Mouse (Mus musculus) bone marrow macrophage, adult 2 months (primary cell): Measurements from ENCODE around the gene Cks1b. TPM values are rescaled to one million over a fixed set of nuclear protein-coding genes. Genes with fewer than 3 reads are reported as not detected.
A peak's percentile ranks its signal among the peaks of the same experiment; 100 is the strongest.

Experiments
- H3K27ac ChIP-seq: 2 replicates; pipeline ENCODE4 v1.5.1; 2012; ENCODE audit warnings: low read depth, low read length; ENCODE audit not compliant: insufficient read depth
- H3K4me1 ChIP-seq: 2 replicates; pipeline ENCODE4 v1.6.1; 2012; ENCODE audit warnings: low read length; ENCODE audit not compliant: control insufficient read depth, insufficient read depth
- H3K4me3 ChIP-seq: 2 replicates; pipeline ENCODE4 v1.5.1; 2012; ENCODE audit warnings: mild to moderate bottlenecking, low read length, moderate library complexity; ENCODE audit not compliant: insufficient read depth
- CTCF ChIP-seq: IDR thresholded peaks from 2 replicates; pipeline ENCODE4 v1.5.1; 2012; ENCODE audit warnings: low read depth, mild to moderate bottlenecking, low read length, moderate library complexity
- POLR2A ChIP-seq: IDR thresholded peaks from 2 replicates; pipeline ENCODE4 v1.6.1; 2012; ENCODE audit warnings: mild to moderate bottlenecking, low read depth, low read length, borderline replicate concordance
- polyA plus RNA-seq: library from polyadenylated mRNA; stranded (reverse); fragments of >200 nt; gene quantifications from 2 replicates; pipeline ENCODE4 v1.2.4, GENCODE M21; 2012; ENCODE audit not compliant: missing spikeins, insufficient read depth, insufficient read length

Gene Cks1b
- 46.6 and 55.2 TPM in 2 replicates for polyA plus RNA-seq

DNA sequence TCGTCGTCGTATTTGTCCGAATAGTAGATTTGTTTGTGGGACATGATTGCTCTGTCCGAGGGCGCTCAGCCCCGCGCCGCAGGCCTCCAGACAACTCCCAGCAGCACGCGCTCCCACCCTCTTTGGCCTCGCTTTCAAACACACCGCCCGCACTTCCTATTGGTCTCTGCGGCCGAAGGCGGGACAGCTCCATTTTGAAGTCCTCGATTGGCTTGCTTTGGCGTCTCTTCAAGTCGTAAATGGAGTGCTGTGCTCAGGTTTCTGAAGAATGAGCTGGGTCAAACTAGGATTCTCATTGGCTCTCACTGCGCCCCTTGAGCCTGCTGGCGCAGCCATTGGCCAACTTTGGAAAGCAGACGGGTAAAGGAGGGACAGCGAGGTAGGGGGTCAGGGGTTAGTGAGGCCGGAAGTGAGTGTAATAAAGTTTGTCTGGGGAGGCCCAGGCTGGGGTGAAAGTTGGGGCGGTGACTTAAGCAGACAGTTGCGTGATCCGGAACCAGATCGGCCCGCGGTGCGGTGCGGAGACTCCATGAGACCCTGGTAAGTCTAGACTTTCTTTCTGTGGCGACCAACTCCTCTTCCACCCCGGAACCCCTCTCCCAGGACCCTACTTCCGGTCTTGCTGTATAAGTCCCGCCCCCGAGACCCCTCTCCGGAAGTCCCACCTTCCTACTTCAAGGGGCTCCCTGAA lies at the start of gene Cks1b, which contains the start of gene Shc1:
Cks1b (minus strand) TSS at position 214 of the 691 bp plus-strand sequence.
Shc1 (plus strand) TSS at position 274 of the 691 bp plus-strand sequence.
- TF ChIP-seq POLR2A (no peak), CTCF (no peak)
- peaks cover 37% of the 10 kb centered on the region for H3K4me1 ChIP-seq
- peak within 1 kb of the TSS; percentile 90 for H3K4me3 ChIP-seq
- H3K27ac ChIP-seq = peak within 1 kb of the TSS; percentile 95

DNA sequence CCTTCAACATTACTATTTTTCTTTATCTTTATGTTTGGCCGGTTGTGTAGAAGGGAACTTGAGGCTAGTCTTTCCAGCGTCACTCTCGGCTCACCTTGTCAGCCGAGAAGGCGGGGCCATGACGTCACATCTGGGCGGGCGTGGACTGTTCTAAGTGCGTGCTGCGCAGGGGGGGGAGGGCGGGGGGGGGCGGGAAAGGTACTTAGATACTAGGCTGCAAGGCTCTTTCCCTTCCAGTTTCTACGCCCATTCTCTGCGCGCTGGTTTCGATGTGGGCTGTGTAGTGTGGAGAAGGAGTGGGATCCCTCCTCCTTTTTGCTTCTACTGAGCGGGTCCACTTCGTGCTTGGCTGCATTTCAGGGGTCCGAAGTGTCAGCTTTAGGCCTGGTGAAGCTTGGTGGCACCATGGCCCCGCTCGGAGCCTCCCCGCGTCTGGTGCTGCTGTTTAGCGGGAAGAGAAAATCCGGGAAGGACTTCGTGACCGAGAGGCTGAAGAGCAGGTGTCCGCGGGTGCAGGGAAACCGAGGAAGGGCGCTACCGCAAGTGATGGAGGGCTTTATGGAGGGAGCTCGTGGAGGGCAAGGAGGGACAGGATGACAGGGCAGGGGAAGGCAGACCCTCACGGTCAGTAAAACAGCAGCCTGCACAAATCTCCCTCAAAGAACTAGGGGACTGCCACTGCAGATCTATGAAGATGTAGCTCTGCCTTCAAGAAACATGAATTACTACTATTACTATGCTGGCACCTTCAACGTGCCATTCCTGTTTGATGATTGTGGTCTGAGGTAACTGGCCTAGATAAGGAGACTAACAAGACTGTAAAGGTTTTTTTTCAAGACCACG lies 41.0 kb upstream of the Cks1b start:
- Histone ChIP-seq H3K27ac (peak overlapping the region; percentile 60), H3K4me3 (peak overlapping the region; percentile 92), H3K4me1 (peaks cover 16% of the 10 kb centered on the region)
- TF ChIP-seq POLR2A (no peak), CTCF (no peak)

DNA sequence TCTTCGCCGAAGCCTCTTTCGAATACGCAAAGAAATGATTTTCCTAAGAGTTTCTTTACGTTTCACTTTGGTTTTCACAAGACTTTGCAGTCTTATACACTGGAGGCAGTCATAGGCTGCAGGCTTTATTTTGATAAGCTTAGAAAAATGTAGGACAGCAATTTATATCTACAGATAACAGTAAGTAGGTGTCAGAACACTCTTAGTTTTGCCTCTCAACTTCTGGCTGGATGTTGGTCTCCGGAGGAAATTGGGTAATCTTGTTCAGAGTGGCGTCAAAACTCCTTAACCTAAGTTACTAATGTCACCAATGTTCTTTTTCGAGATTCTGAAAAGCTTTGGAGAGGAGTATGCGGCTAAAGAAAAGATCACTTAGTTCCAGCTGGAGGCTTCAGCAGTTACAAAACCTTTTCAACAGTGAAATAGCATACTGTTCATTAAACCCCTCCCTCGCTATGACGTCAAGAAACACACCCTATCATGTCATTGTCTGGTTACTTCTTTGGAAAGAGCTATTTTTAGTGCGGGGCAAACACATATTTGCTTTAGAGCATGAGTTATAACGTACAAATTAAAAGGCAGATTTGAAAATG lies 40.3 kb upstream of the Cks1b start:
- no peak overlapping the region for H3K4me3 ChIP-seq
- H3K4me1 ChIP-seq = peaks cover 16% of the 10 kb centered on the region
- no peak overlapping the region; the same call in 1 of the 2 replicates for H3K27ac ChIP-seq
- TF ChIP-seq POLR2A = no peak
- TF ChIP-seq CTCF = no peak

DNA sequence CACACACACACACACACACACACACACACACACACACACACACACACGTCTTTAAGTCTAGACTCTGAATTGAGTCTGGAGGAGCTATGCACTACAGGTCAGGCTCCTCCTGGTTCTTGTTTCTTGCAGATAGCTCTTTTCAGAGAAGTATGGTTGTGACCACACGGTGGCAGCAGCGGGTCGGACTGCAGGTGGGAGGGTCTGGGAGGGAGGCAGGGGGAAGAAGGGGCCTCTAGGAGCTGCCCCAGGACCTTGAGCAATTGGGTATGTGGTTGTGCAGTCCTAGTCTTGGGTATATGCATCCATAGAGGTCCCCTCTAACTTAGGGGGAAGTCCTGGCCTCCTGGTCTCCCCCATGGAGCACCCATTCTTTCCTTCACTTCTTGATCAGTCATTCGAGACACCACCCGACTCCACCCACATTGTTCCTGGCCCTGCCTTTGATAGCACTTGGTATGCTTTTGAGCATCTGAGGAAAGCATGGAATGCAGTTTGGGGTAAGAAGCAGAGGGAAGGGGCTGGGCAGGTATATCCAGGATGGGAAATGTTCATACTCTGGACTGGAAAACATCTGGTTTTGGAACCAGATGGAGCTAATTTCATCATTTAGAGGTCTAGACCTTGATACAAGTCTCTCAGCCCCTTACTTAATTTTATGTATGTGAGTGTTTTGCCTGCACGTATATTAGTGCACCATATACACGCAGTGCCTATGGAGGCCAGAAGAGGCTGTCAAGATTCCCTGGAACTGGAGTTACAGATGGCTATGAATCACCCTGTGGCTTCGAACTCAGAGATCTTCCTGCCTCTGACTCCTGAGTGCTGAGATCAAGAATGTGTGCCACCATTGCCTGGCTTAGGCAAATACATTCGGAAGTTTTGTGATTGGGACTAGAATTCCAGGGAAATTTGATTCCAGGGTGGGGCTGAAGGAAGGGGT lies 38.8 kb upstream of the Cks1b start:
- Histone ChIP-seq H3K4me3 (no peak overlapping the region), H3K4me1 (peaks cover 16% of the 10 kb centered on the region), H3K27ac (no peak overlapping the region)
- TF ChIP-seq POLR2A = no peak
- peak; percentile 95 for TF ChIP-seq CTCF

DNA sequence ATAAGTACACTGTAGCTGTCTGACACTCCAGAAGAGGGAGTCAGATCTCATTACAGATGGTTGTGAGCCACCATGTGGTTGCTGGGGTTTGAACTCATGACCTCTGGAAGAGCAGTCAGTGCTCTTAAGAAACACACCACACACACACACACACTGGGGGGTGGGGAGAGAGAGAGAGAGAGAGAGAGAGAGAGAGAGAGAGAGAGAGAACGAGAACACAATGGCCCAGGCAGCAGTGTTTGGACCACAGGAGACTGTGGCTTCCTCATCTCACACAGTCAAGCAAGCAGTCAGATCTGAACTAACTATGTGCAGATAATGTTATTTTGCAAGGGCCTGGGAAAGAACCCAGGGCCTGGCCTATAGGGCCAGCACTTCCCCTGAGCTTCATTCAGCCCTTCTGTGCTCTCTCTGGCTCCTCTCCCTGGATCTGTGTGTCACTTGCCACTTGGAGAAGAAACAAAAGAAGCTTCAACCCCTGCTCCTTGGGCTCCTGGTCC lies 37.7 kb upstream of the Cks1b start:
- no peak for TF ChIP-seq CTCF
- no peak for TF ChIP-seq POLR2A
- no peak overlapping the region for H3K27ac ChIP-seq
- peaks cover 16% of the 10 kb centered on the region for H3K4me1 ChIP-seq
- H3K4me3 ChIP-seq = no peak overlapping the region

DNA sequence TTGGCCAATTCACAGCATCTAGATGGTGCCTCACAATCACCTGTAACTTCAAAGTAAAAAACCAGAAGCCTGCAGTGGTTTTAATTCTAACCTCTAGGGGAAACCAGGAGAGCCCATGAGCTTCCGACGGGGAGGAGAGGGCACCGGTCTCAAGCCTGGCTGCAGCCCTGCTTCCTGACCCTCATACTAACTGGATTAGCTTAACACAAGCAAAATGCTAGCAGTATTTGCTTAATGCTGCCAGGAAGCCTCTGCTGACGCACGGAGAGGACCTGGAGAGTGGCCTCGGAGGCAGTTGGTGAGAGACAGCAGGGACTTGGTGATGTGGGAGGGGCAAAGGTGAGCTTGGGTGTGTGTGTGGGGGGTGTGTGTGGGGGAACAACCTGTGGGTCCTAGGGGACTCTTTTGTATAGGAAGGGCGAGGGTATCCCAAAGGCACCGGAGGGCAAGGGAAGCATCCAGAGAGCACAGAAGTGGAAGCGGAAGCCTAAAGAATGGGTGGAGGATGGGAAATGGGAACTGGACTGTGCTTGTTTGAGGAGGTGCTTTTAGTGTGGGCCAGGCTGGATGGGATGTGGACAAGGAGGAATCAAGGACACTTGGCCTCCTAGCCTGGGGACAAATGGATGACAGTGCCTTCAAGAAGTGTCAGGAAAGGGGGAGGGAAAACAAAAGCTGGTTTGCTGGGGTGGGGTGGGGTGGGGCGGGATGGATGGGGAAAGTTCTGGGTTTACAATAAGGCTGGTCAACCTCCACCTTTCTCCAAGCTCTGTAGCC lies 36.4 kb upstream of the Cks1b start, which contains the start of gene Pmvk:
Pmvk (plus strand) TSS at position 141 of the 777 bp plus-strand sequence.
- TF ChIP-seq CTCF = no peak
- no peak for TF ChIP-seq POLR2A
- Histone ChIP-seq H3K4me1 (peaks cover 16% of the 10 kb centered on the region), H3K4me3 (no peak within 1 kb of the TSS), H3K27ac (no peak within 1 kb of the TSS)

DNA sequence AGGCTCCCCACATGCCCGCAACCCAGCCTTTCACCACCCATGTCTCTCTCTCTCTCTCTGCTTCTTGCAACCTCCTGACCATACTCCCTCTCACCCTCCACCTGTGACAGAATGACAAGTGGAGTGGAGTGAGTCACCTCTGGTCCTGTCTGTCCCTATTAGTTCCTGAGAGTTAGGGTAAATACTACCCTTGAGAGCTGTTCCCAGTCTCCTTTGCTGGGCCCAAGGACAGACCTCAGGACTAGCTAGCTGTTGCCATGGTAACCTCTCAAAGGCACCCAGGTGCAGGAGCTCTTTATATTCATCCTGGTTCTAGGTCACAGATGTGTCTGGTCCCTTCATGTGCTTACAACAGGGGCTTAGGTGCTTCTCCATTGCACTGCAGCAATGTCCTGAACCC lies 33.7 kb upstream of the Cks1b start:
- TF ChIP-seq POLR2A = no peak
- TF ChIP-seq CTCF = no peak
- no peak overlapping the region for H3K4me3 ChIP-seq
- H3K4me1 ChIP-seq = peaks cover 7% of the 10 kb centered on the region
- no peak overlapping the region for H3K27ac ChIP-seq

DNA sequence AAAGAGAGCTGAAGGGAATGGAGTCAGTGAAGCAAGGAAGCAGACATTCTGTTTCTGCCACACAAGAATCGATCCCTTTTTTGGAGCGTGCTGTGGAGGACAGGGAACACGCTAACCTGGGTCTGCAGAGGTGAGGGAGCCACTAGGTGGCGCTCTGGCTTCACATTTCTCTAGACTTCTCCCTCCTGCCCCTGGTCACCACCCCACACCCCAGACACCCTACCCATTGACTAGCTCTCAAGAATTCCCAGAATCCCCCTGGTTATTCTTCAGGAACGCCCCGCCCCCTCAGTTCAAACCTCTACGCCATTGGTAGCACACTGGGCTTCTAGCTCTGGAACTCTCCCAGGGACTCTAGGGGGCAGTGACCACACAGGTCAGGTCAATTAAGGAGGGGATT lies 31.4 kb upstream of the Cks1b start:
- Histone ChIP-seq H3K4me1 (peaks cover 5% of the 10 kb centered on the region; the same call in 1 of the 2 replicates), H3K27ac (no peak overlapping the region), H3K4me3 (no peak overlapping the region)
- no peak for TF ChIP-seq POLR2A
- TF ChIP-seq CTCF = peak; percentile 91
